Mouse (Mus musculus): ENCODE measurements around the gene Gm47791.

Gene Gm47791

GRCm38 (mm10) chr1:82724339-82725025 is 46.6 kb downstream of the Gm47791 start, which contains the start of gene Mff:
TSS of gene Mff (plus strand) at chr1:82724890.
- peak; percentile 93 for DNase-seq (ENCODE audit: low read depth, low spot score)
